Comparison of ENCODE assay signal across 8 mouse cellular contexts in the genomic region with DNA sequence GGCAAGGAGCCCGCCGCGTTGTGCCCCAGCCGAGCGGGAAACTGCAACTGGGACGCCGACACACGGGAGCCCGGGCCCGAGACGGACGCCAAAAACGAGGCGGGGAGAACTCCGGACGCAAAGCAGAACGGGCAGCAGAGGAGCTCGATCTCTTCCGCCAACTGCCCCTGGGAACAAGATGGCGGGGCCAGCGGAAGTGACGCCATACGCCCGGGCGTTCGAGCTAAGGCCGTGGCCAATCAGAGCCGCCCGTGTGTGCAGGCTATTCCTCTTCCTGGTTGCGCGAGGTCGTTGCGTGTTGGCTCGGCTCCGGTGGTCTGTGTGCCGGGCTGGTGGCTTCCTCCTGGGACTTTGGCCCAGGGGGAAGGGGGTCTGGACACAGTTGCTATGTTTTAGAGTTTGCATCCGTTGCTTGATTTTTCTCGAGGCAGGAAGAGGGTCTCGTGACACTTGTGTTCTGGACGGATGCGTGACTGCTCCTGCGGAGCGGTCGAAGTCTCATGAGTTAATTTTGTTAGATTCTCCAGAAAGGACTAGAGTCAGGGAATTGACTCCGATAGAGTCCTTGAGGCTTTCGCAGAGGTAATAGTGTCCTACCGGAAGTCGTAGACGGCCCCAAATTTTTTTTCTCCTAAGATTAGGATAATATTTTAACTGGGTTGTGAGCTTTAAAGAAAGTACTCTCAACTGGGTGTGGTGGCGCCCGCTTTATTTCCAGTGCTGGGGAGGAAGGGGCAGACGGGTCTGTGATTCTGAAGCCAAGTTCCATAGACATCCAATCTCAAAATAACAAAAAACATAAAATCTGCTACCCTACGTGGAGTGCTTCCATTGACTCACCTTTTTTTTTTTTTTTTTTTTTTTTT. TPM values are rescaled to one million over a fixed set of nuclear protein-coding genes. Genes with fewer than 3 reads are reported as not detected.
DNase-seq lines count a peak whose midpoint lies in the region; ATAC-seq lines count a peak whose summit lies in the region.

Gene Prpf38b, minus strand, starts transcription at position 180 of the 866 bp plus-strand sequence.

- peak within 1 kb of the TSS; percentile 90 for H3K9ac ChIP-seq in hindbrain, embryonic 12.5 days

- 1% methylated on average over 53 of the region's 53 CpGs for WGBS in hindbrain, embryonic 12.5 days

- ATAC-seq in hindbrain, embryonic 12.5 days (ENCODE audit: low FRiP score) = peak; percentile 99

- peaks cover 22% of the 10 kb centered on the region for H3K4me1 ChIP-seq in hindbrain, embryonic 12.5 days

- H3K27me3 ChIP-seq in hindbrain, embryonic 12.5 days = no peaks in the 10 kb centered on the region

- peak within 1 kb of the TSS; percentile 94 for H3K4me2 ChIP-seq in hindbrain, embryonic 12.5 days (replicated peaks)

- peak within 1 kb of the TSS; percentile 88 for H3K4me3 ChIP-seq in hindbrain, embryonic 12.5 days

- DNase-seq in NIH3T3 (ENCODE audit: low read depth) = peak; percentile 97
- DNase-seq in cerebellum, postnatal 10 days = peak; percentile 97 to 98
- DNase-seq in frontal cortex, postnatal 10 days (ENCODE audit: low spot score in 2 of 2) = peak; percentile 90 to 95
- peak; percentile 90 to 97 for DNase-seq in layer of hippocampus, postnatal 14 days (ENCODE audit: low spot score in 2 of 2)
- peak; percentile 96 for DNase-seq in lung, postnatal 14 days
- DNase-seq in retina, adult 2 months (ENCODE audit: low read depth, low spot score) = peak; percentile 88
- peak; percentile 92 to 96 for DNase-seq in thymus, postnatal 36 days

- no peaks in the 10 kb centered on the region for H3K9me3 ChIP-seq in hindbrain, embryonic 12.5 days (replicated peaks)

- H3K27ac ChIP-seq in hindbrain, embryonic 12.5 days = peak within 1 kb of the TSS; percentile 96

- H3K36me3 ChIP-seq in hindbrain, embryonic 12.5 days = peaks cover 13% of the 10 kb centered on the region

RNA-seq across cellular contexts. Expression of gene Prpf38b, which starts in this region (rescaled TPM):
- 87.6 and 103 TPM in 2 replicates for polyA plus RNA-seq in hindbrain, embryonic 12.5 days (2016; fragmentation: Nextera tagmentation; extraction: Ambion mirVana)
- total RNA-seq in layer of hippocampus, postnatal 14 days (2021) = 10 to 100 TPM; 46.4 to 52.6 TPM

Comparison
In these comparisons a context has a peak if more than half of its experiments do, and no peak if none do; other contexts are left out.
1. Peak in every context shown above with its lines: DNase-seq, ATAC-seq, H3K4me3 ChIP-seq and H3K27ac ChIP-seq.